Mouse (Mus musculus) spleen, adult 2 months (tissue): ENCODE results near the gene Cd99l2.

ENCODE experiments used
- CTCF ChIP-seq: fragments of 200-500 bp; IDR thresholded peaks from 2 replicates; pipeline ENCODE4 v1.5.1; 2011; ENCODE audit warnings: mild to moderate bottlenecking, inconsistent platforms; ENCODE audit not compliant: insufficient read depth, insufficient read length, insufficient replicate concordance; ENCODE audit errors: extremely low read depth
- POLR2A ChIP-seq: fragments of 200-500 bp; IDR thresholded peaks from 2 replicates; pipeline ENCODE4 v1.6.1; 2011; ENCODE audit warnings: low read depth, low read length, inconsistent platforms

DNA sequence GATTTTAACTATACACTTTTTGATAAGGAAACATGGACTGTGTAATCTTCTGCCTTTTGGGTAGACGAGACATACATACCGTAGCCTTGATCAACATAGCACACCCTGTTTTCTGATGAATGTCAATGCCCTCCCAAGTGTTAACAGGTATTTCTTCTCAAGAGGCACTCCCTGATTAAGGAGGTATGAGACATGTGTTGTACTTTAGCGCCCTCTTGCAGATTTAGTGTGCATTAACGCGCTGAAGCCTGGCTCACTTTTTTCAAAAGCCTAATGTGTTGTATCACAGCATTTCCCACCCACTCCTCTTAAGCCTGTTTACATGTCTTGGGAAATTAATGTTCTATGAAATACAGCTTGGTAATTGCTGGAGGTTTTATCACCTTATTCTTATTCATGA, 111.1 kb downstream of the Cd99l2 start:
- peak; percentile 48; the same call in 1 of the 2 replicates for TF ChIP-seq CTCF
- no peak for TF ChIP-seq POLR2A
